Mouse (Mus musculus) midbrain, embryonic 14.5 days (tissue): ENCODE results near the gene Arhgap9. TPM values are rescaled to one million over a fixed set of nuclear protein-coding genes. Genes with fewer than 3 reads are reported as not detected.
"Not testable (repeated sequence)": the region's sequence is repeated elsewhere in the genome, so short reads cannot be mapped to it uniquely, and the experiment has no call there.

ENCODE experiments used
- ATAC-seq: fragments of 200-750 bp; cut with Nextera tagmentation; 2 replicates; pipeline ENCODE4 v1.8.0; 2017; ENCODE audit warnings: moderate number of reproducible peaks, moderate library complexity; ENCODE audit not compliant: low FRiP score, low TSS enrichment
- DNase-seq: peaks from one replicate; pipeline ENCODE4 v3.0.0-alpha.2; 2015
- H3K27ac ChIP-seq: fragments of 300-500 bp; sonication (generic); replicated peaks from 2 replicates; pipeline ENCODE4 v1.5.1; 2014; ENCODE audit warnings: mild to moderate bottlenecking, low read depth, low read length, moderate library complexity
- H3K27me3 ChIP-seq: fragments of 300-500 bp; sonication (generic); 2 replicates; pipeline ENCODE4 v1.6.1; 2014; ENCODE audit warnings: low read length, control low read depth, mixed read lengths; ENCODE audit not compliant: control insufficient read depth, insufficient read depth
- H3K36me3 ChIP-seq: fragments of 300-500 bp; sonication (generic); 2 replicates; pipeline ENCODE4 v1.6.1; 2014; ENCODE audit warnings: low read length, control low read depth; ENCODE audit not compliant: control insufficient read depth, insufficient read depth
- H3K4me1 ChIP-seq: fragments of 300-500 bp; sonication (generic); 2 replicates; pipeline ENCODE4 v1.6.1; 2014; ENCODE audit warnings: mild to moderate bottlenecking, antibody characterized with exemption, low read length, control low read depth; ENCODE audit not compliant: control insufficient read depth, insufficient read depth
- H3K4me2 ChIP-seq: fragments of 300-500 bp; sonication (generic); 2 replicates; pipeline ENCODE4 v1.6.1; 2014; ENCODE audit warnings: mild to moderate bottlenecking, low read length, moderate library complexity
- H3K4me3 ChIP-seq: fragments of 300-500 bp; sonication (generic); replicated peaks from 2 replicates; pipeline ENCODE4 v1.5.1; 2014; ENCODE audit warnings: low read depth, low read length
- H3K9ac ChIP-seq: fragments of 300-500 bp; sonication (generic); replicated peaks from 2 replicates; pipeline ENCODE4 v1.6.1; 2014; ENCODE audit warnings: mild to moderate bottlenecking, low read length, moderate library complexity
- H3K9me3 ChIP-seq: fragments of 300-500 bp; sonication (generic); 2 replicates; pipeline ENCODE4 v1.6.1; 2016; ENCODE audit warnings: low read length, control low read depth, mixed read lengths; ENCODE audit not compliant: control insufficient read depth
- WGBS: fragments of 180-500 bp; shearing (Covaris S2); extraction: QIAGEN DNeasy Blood & Tissue Kit; methylation state at CpG from one replicate; pipeline ENCODE4 v1.1.7; 2014; 5-methylcytosine and 5-hydroxymethylcytosine counted together
- polyA plus RNA-seq: library from polyadenylated mRNA; unstranded; fragments of >200 nt; fragmentation: Nextera tagmentation; extraction: Ambion mirVana; gene quantifications from 2 replicates; pipeline ENCODE4 v1.2.1, GENCODE M21; 2014

Arhgap9 gene
- polyA plus RNA-seq, 1 experiment from 2014 or later = 1.1 TPM

DNA sequence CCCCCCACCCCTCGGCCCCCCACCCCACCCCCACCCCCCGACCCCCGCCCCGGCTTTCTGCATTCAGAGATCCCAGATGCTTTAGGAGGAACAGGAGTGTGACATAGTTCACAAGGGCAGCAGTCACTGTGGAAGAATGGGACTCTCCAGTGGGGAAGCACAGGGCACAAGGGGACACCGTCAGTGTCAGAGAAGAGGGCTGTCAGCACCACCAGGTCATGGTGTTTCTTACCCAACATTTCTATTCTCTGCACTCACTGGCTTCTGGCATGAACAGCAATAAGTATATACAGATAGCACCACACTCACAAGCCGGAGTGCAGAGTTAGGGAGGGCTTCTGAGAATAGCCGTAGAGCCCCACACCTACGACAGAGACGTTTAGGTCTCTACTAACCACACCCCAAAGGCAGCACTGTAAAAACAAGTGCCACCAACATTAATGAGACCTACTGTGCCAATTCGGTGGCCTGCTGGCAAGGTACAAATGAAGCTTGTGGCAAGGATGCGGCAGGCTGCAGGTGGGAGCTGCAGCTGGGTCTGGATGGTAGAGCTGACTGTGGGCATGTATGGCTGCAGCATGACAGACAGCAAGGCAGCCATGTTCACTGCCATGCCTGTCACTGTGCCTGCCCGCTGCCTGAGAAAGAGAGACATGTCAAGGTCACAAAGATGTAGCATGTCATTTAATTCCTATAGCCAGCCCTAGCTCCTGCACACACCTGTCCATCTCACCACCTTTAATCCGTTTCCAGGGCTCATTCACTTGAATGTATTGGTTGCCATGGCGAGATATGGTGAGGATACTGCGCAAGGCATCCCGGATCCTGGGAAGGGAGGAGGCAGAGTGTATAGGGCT is 24.5 kb upstream of the Arhgap9 start:
- WGBS = 93% methylated on average over 16 of the region's 16 CpGs
- Histone ChIP-seq H3K27ac (no peak overlapping the region), H3K9me3 (no peaks in the 10 kb centered on the region), H3K4me2 (no peak overlapping the region), H3K4me3 (no peak overlapping the region), H3K4me1 (peaks cover 1% of the 10 kb centered on the region), H3K36me3 (peaks cover 88% of the 10 kb centered on the region), H3K27me3 (no peaks in the 10 kb centered on the region), H3K9ac (no peak overlapping the region)
- DNase-seq (no peak), ATAC-seq (no peak)

DNA sequence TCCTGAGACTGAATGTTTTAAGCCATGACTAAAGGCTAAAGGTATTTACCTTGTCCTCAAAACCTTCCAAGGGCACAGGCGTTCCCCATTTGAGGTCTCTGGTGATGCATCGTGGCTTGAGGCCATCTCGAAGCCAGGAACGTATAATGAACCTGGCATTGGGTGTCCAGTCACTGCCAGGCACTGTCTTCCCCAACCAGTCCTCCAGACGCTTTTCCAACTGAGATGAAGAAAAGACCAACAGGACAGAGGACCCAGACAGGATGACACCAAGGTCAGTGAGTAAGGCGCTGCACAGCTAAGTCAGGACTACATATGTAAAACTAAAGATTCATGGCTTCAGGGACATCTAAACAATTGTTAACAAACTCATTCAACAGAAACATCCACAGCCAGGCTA is 21.4 kb upstream of the Arhgap9 start:
- no peaks in the 10 kb centered on the region for H3K4me1 ChIP-seq
- peaks cover 95% of the 10 kb centered on the region for H3K36me3 ChIP-seq
- no peaks in the 10 kb centered on the region for H3K9me3 ChIP-seq
- no peak overlapping the region for H3K4me2 ChIP-seq
- WGBS = 95% methylated on average over 6 of the region's 6 CpGs
- DNase-seq = no peak
- no peak for ATAC-seq
- no peak overlapping the region for H3K4me3 ChIP-seq
- no peaks in the 10 kb centered on the region for H3K27me3 ChIP-seq
- no peak overlapping the region for H3K9ac ChIP-seq
- no peak overlapping the region for H3K27ac ChIP-seq

DNA sequence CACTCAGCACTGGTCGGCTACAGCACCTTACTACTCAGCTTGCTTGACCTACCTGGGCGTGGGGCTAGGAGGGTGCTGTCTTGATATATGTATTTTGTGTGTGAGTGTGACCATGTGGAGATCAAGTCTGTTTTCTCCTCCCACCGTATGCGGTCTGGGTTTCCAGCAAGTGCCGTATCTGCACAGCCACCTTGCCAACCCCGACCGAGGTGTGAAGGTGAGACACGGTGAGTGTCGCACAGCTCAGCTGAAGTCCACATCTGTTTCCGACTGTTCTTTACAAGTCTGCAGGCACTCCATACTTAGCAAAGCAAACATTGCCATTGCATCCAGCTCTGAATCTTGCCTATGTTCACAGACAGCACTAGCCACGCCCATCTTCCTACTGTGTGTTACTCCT is 18.6 kb upstream of the Arhgap9 start:
- WGBS = 94% methylated on average over 11 of the region's 11 CpGs
- peaks cover 96% of the 10 kb centered on the region for H3K36me3 ChIP-seq
- H3K4me2 ChIP-seq = no peak overlapping the region
- no peak overlapping the region for H3K4me3 ChIP-seq
- H3K27me3 ChIP-seq = no peaks in the 10 kb centered on the region
- H3K27ac ChIP-seq = no peak overlapping the region
- H3K9ac ChIP-seq = no peak overlapping the region
- H3K9me3 ChIP-seq = no peaks in the 10 kb centered on the region
- H3K4me1 ChIP-seq = no peaks in the 10 kb centered on the region
- no peak for DNase-seq
- no peak for ATAC-seq

DNA sequence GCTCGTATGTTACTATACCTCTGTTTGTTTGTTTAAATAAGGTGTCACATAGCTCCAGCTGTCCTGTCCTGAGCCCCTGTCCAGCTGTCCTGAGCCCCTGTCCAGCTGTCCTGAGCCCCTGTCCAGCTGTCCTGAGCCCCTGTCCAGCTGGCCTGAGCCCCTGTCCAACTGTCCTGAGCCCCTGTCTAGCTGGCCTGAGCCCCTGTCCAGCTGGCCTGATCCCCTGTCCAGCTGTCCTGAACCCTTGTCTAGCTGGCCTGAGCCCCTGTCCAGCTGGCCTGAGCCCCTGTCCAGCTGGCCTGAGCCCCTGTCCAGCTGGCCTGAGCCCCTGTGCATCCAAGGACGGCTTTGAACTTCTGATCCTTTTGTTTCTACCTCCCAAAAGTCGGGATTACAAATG is 12.6 kb upstream of the Arhgap9 start:
- H3K36me3 ChIP-seq = peaks cover 51% of the 10 kb centered on the region
- H3K4me1 ChIP-seq, H3K4me2 ChIP-seq, ATAC-seq, H3K9me3 ChIP-seq, H3K9ac ChIP-seq, H3K27me3 ChIP-seq, H3K27ac ChIP-seq, H3K4me3 ChIP-seq, DNase-seq: not testable (repeated sequence)
- 81% methylated on average over 3 of the region's 3 CpGs for WGBS

DNA sequence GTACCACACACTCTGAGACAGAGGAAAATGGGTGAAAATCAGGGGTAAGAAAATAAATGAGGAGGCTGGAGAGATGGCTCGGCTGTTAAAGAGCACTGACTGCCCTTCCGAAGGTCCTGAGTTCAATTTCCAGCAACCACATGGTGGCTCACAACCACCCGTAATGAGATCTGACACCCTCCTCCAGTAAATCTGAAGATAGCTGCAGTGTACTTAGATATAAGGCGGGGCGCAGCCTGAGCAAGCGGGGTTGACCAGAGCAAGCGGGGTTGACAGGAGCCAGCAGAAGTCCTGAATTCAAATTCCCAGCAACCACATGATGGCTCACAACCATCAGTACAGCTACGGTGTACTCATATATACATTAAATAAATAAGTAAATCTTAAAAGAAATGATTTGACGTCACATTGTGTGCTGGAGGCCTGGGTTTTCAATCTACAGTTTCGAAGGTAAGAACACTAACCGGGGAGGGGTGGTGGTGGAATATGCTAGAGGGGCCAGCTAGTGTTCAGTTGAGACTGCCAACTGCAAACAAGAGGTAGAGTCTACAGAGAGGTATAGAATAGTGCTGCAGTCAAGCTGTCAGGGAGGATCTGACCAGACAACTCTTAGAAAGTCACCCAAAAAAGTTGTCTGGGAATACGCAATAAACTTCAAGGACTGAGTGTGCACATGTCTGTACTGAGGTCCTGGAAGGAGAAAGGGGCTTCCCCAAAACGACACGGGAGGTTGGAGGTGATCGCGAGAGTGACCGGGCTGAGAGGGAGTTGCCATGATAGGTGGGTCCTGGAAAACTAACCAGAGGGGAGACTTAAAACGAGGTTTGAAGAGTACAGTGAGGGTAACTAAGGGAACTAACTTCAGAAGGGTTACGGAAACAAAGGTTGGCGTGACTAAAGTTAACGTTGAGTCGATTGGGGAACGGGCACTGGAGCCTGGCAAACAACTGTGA is 11.0 kb upstream of the Arhgap9 start:
- DNase-seq = no peak
- peak; percentile 53 for ATAC-seq
- 40% methylated on average over 23 of the region's 23 CpGs for WGBS
- Histone ChIP-seq H3K36me3 (peaks cover 35% of the 10 kb centered on the region), H3K4me3 (peak overlapping the region; percentile 65), H3K9ac (peak overlapping the region; percentile 73), H3K27me3 (no peaks in the 10 kb centered on the region), H3K9me3 (no peaks in the 10 kb centered on the region), H3K4me2 (peak overlapping the region; percentile 81), H3K27ac (peak overlapping the region; percentile 67), H3K4me1 (peaks cover 8% of the 10 kb centered on the region; the same call in 1 of the 2 replicates)

DNA sequence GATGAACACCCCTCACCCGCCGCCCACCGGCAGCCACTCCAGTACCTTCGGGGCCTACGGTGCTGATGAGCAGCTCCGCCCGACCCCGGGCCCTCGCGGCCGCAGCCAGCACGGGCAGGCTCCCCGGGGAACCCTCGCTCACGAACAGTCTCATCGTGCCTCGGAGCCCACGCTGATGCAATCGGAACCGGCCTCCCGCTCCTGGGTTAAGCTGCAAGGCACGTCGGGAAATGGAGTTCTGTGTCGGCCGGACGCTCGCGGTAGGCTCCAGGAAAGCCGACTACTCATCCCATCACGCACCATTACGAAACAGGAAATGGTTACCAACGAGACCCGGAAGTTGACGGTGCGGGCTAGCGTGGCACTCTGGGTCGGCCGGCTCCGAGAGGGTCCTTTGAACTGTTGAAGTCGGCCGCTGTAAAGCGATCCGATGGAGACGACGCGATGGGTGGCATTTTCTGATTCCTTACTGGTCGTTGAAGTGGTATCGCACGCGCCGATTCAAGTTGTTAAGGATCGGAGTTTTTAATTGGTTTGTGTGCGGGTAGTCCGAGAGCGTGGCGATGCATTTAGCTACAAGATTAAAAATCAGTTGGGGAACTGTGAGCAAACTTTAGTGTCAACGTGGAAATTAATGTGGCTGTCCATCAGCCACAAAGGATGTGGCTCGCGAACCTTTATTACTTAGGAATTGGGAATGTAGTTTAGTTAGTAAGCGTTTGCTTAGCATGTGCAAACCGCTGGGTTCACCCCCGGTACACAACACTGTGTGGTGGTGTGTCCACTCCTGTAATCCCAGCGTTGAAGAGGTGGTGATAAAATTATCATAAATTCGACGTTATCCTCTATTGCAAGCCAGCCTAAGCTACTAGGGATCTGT is 10.0 kb upstream of the Arhgap9 start, which contains the start of gene Mars:
Gene Mars, minus strand, starts transcription at position 311 of the 880 bp plus-strand sequence.
- ATAC-seq (peak; percentile 96), DNase-seq (peak; percentile 97)
- no peaks in the 10 kb centered on the region for H3K27me3 ChIP-seq
- under 1% methylated on average over 65 of the region's 65 CpGs for WGBS
- peak within 1 kb of the TSS; percentile 67 for H3K27ac ChIP-seq
- H3K4me1 ChIP-seq = peaks cover 8% of the 10 kb centered on the region; the same call in 1 of the 2 replicates
- peak within 1 kb of the TSS; percentile 81 for H3K4me2 ChIP-seq
- peak within 1 kb of the TSS; percentile 73 for H3K9ac ChIP-seq
- H3K9me3 ChIP-seq = no peaks in the 10 kb centered on the region
- H3K4me3 ChIP-seq = peak within 1 kb of the TSS; percentile 65
- peaks cover 26% of the 10 kb centered on the region for H3K36me3 ChIP-seq

DNA sequence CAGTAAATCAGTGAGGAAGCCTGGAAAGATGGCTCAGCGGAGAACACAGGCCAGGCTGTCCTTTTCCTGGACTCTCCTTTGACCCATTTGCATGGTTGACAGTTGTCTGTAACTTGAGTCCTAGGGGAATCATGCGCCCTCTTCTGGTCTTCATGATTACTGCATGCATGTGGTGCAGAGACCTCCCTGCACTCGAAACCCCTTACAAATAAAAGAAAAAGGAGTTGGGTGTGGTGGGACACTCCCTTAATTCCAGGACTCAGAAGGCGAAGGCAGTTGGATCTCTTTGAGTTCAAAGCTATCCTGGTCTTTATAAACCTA is 9.4 kb upstream of the Arhgap9 start:
- H3K27ac ChIP-seq = peak overlapping the region; percentile 67
- peak overlapping the region; percentile 55 for H3K9ac ChIP-seq
- no peaks in the 10 kb centered on the region for H3K9me3 ChIP-seq
- WGBS = 3% methylated on average over 4 of the region's 4 CpGs
- ATAC-seq (peak; percentile 62), DNase-seq (peak; percentile 92)
- H3K36me3 ChIP-seq = peaks cover 20% of the 10 kb centered on the region
- H3K4me2 ChIP-seq = peak overlapping the region; percentile 81
- H3K27me3 ChIP-seq = no peaks in the 10 kb centered on the region
- peaks cover 8% of the 10 kb centered on the region; the same call in 1 of the 2 replicates for H3K4me1 ChIP-seq
- H3K4me3 ChIP-seq = peak overlapping the region; percentile 65

DNA sequence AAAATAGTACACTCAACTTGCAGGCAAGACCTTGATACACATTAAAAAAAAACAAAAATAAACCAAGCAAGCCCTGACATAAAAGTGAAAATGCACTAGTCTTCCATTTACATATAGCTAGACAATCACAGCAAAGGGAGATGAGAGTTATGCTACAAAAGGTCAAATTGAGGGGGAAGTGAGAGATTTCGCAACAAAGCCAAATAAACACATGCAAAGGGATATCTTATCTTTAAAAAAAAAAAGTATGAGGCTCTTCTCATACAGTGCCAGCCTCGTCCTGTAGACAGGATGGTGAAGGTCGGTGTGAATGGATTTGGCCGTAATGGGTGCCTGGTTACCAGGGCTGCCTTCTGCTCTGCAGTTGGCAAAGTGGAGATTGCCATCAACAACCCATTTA is 8.9 kb upstream of the Arhgap9 start:
- Histone ChIP-seq H3K4me3 (no peak overlapping the region), H3K27me3 (no peaks in the 10 kb centered on the region), H3K27ac (no peak overlapping the region), H3K4me2 (no peak overlapping the region), H3K9me3 (no peaks in the 10 kb centered on the region), H3K9ac (no peak overlapping the region), H3K4me1 (peaks cover 8% of the 10 kb centered on the region; the same call in 1 of the 2 replicates), H3K36me3 (peaks cover 14% of the 10 kb centered on the region)
- 81% methylated on average over 4 of the region's 4 CpGs for WGBS
- DNase-seq (no peak), ATAC-seq (no peak)
